Mouse (Mus musculus) olfactory bulb, adult 2 months (tissue): ENCODE data around the gene Gm16181. TPM values are rescaled to one million over a fixed set of nuclear protein-coding genes. Genes with fewer than 3 reads are reported as not detected.
A peak's percentile ranks its signal among the peaks of the same experiment; 100 is the strongest.

ENCODE experiments used
- H3K27ac ChIP-seq: fragments of 200-500 bp; 2 replicates; pipeline ENCODE4 v1.5.1; 2012; ENCODE audit warnings: low read depth, low read length; ENCODE audit not compliant: insufficient read depth
- H3K4me1 ChIP-seq: fragments of 200-500 bp; 2 replicates; pipeline ENCODE4 v1.6.1; 2012; ENCODE audit warnings: low read length; ENCODE audit not compliant: control insufficient read depth, insufficient read depth
- H3K4me3 ChIP-seq: fragments of 200-500 bp; 2 replicates; pipeline ENCODE4 v1.5.1; 2012; ENCODE audit warnings: mild to moderate bottlenecking, low read depth, low read length, moderate library complexity; ENCODE audit not compliant: insufficient read depth
- CTCF ChIP-seq: fragments of 200-500 bp; IDR thresholded peaks from 2 replicates; pipeline ENCODE4 v1.5.1; 2012; ENCODE audit warnings: low read depth, mild to moderate bottlenecking, low read length, moderate library complexity; ENCODE audit not compliant: insufficient read depth
- POLR2A ChIP-seq: fragments of 200-500 bp; IDR thresholded peaks from 2 replicates; pipeline ENCODE4 v1.6.1; 2012; ENCODE audit warnings: mild to moderate bottlenecking, low read depth, low read length, moderate library complexity; ENCODE audit not compliant: insufficient read depth
- WGBS: fragments of 180-500 bp; shearing (Covaris S2); methylation state at CpG from one replicate; pipeline ENCODE4 v1.1.7; 2018; 5-methylcytosine and 5-hydroxymethylcytosine counted together
- polyA plus RNA-seq: library from polyadenylated mRNA; stranded (reverse); fragments of >200 nt; gene quantifications from 2 replicates; pipeline ENCODE4 v1.2.4, GENCODE M21; 2012; ENCODE audit warnings: low replicate concordance; ENCODE audit not compliant: missing spikeins, insufficient read depth, insufficient read length

The Gm16181 gene
- polyA plus RNA-seq, 1 experiment: not detected

DNA sequence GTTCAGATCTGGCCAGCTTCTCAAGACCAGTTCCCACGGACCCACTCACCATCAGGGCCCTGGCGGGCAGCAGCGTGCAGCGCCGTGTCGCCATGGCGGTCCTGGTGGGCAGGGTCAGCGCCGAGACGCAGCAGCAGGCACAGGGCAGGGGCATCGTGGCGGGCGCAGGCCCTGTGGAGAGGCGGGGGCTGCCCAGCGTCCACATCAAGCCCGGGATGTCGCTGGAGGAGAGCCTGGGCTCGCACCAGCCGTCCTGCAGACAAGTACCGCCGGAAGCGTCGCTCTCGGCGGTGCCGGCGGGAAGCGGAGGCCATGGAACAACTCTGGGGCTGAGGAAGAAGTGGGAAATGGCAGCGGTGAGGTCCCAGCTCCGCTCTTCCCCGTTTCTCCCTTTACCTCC lies 14.3 kb downstream of the Gm16181 start:
- WGBS: 5% methylated on average over 30 of the region's 31 CpGs
- Histone ChIP-seq H3K4me1 (peaks cover 19% of the 10 kb centered on the region), H3K4me3 (peak overlapping the region; percentile 58), H3K27ac (peak overlapping the region; percentile 65)
- TF ChIP-seq POLR2A: no peak
- no peak for TF ChIP-seq CTCF

DNA sequence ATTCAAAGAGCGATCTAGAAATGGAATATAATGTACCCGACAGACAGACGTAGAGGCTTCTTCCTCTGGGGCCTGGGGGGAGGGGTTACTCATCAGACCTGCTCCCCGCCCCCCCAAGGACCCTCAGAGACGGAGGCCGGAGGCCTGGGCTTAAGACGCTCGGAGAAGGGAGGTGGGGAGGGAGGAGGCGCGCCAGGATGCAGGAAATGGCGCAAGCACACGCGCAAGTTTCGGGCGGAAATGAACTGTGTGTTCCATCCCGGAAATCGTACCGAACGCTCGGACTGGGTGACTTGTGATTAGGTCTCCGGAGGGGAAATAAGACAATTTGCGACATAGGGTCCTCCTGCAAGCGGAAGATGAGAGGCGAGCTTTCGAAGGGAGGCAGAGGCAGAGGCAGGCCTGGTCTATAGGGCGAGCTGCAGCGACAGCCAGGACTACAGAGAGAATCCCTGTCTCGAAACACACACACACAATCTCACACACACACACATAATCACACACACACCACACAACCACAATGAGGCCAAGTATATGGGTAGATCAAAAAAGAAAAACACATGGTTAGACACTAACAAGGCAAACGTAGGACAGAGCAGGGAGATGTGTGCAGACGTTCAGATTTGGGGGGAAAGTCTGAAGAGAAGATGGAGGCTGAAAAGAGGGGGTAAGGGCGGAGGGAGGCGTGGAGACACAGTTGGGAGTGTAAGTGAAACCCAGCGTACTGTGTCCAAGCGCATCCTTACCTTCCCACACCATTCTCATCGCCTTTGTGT lies 15.2 kb downstream of the Gm16181 start, which contains the start of gene Nfkbil1:
Gene Nfkbil1, minus strand, starts transcription at position 179 of the 776 bp plus-strand sequence.
- H3K4me1 ChIP-seq: peaks cover 21% of the 10 kb centered on the region
- TF ChIP-seq CTCF (no peak), POLR2A (peak; percentile 79)
- peak within 1 kb of the TSS; percentile 72 for H3K4me3 ChIP-seq
- under 1% methylated on average over 35 of the region's 35 CpGs for WGBS
- H3K27ac ChIP-seq: peak within 1 kb of the TSS; percentile 90

DNA sequence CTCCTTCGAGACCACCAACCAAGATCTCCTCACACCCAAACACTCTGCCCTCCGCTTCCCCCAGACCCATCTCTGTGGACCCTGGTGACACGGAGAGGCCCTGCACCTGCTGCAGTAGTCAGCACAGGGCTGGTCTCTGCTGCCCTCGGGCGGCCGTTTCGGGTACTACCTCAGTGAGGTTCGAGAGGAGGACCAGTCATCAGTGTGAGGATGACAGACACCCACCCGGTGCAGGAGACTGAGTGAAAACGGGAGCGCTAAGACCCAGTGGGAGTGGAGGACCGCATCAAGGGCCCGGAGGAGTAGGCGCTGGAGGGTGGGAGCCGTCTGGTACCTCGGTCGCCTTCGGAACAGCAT lies 15.7 kb downstream of the Gm16181 start:
- Histone ChIP-seq H3K27ac (peak overlapping the region; percentile 90), H3K4me1 (peaks cover 21% of the 10 kb centered on the region), H3K4me3 (peak overlapping the region; percentile 72)
- no peak for TF ChIP-seq POLR2A
- peak; percentile 88 for TF ChIP-seq CTCF
- WGBS: under 1% methylated on average over 18 of the region's 18 CpGs

DNA sequence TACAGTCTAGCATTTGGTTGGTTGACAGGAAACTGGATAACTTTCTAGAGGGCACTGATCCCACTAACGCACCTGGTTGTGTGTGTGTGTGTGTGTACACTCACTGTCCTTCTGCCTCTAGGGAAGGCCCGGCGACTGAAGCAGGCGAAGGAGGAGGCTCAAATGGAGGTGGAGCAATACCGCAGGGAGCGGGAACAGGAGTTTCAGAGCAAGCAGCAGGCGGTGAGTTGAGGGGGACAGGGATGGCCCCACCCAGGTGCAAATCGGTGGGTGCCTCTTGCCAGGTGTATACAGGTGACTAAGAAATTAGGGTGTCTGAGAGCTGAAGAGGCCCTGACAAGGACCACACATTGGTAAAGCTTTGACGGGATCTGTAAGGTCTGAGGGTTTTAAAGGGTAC lies 16.4 kb downstream of the Gm16181 start:
- 39% methylated on average over 9 of the region's 9 CpGs for WGBS
- Histone ChIP-seq H3K4me1 (peaks cover 18% of the 10 kb centered on the region), H3K27ac (peak overlapping the region; percentile 85), H3K4me3 (peak overlapping the region; percentile 72)
- TF ChIP-seq POLR2A (no peak), CTCF (no peak)

DNA sequence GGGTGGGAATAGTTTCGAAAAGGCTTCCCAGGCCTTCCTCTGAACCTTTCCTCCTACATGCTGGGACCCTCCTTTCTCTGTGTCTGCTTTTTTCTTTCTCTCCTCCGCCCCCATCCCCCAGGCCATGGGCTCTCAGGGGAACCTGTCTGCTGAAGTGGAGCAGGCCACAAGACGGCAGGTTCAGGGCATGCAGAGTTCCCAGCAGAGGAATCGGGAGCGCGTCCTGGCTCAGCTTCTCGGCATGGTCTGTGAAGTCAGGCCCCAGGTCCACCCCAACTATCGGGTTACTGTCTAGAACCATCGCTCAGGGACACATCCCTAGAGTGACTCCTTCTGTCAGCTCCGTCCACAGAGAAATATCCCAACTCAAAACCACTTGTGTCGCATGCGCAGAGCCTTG lies 16.9 kb downstream of the Gm16181 start:
- Histone ChIP-seq H3K27ac (peak overlapping the region; percentile 85; the same call in 1 of the 2 replicates), H3K4me3 (peak overlapping the region; percentile 72), H3K4me1 (peaks cover 14% of the 10 kb centered on the region)
- WGBS: 86% methylated on average over 12 of the region's 12 CpGs
- TF ChIP-seq CTCF: no peak
- no peak for TF ChIP-seq POLR2A

DNA sequence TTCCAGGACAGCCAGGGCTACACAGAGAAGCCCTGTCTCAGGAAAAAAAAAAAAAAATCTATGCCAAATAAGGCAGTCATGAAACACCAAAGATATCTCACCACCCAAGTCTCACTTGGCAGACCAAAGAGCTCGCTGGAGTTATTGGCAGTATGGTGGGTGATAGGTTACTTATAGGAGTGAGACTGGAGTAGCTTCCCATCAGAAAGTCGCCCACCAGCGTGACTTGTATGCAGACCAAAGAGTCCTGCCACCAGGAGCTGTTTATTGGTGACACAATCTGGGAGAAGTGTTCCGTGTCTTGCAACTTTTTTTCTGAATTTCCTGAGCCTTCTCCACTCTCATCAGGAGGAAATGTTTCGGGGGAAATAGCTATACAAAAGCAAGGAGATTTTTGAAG lies 19.1 kb downstream of the Gm16181 start:
- no peak overlapping the region for H3K4me3 ChIP-seq
- 80% methylated on average over 5 of the region's 5 CpGs for WGBS
- no peak overlapping the region for H3K27ac ChIP-seq

DNA sequence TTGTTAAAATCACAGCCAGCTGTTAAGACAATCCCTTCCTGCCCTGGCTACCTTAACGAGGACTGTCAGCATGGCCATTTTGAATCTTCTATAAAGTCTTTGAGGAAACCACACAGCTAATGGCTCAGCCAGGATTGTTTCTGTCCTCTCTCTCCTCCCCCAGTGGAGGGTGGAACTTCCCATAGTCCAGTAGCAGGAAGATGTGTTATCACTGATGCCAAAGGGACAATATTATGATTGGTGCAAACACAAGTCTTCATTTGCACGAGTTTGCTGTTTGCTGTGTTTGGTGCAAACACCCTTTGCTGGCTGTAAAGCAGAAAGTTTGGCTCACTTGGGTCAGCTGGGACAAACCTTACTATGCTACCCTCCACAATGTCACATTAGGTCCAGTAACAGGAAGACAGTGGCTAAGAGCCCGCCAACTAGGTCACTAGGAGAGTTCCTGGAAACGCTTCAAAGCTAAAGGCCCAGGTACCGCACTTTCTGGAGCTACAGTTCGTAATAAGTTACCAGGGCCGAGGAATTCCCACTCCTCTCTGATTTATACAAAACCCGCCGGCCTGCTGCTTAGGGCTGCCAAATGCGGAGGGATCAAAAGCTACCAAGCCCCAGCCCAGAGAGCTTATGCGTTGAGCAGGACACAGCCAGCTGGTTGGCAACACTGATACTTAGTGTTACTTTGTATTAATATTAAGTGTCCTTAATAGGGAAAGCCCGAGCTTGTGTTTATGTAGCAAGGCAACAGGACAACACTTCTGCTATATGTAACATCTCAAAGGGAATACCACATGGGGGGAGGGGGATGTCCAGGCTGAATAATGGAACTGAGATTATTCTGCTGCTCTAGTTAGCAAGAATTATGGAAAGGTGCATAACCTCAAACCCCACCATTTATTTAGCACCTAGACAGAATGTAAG lies 20.0 kb downstream of the Gm16181 start:
- Histone ChIP-seq H3K4me1 (peaks cover 27% of the 10 kb centered on the region), H3K4me3 (peak overlapping the region; percentile 47), H3K27ac (peak overlapping the region; percentile 95)
- 19% methylated on average over 12 of the region's 12 CpGs for WGBS
- no peak for TF ChIP-seq CTCF
- no peak for TF ChIP-seq POLR2A

More for the DNA sequence above, 19.1 kb downstream of the Gm16181 start:
- TF ChIP-seq CTCF (no peak), POLR2A (no peak)
- H3K4me1 ChIP-seq: peaks cover 29% of the 10 kb centered on the region

DNA sequence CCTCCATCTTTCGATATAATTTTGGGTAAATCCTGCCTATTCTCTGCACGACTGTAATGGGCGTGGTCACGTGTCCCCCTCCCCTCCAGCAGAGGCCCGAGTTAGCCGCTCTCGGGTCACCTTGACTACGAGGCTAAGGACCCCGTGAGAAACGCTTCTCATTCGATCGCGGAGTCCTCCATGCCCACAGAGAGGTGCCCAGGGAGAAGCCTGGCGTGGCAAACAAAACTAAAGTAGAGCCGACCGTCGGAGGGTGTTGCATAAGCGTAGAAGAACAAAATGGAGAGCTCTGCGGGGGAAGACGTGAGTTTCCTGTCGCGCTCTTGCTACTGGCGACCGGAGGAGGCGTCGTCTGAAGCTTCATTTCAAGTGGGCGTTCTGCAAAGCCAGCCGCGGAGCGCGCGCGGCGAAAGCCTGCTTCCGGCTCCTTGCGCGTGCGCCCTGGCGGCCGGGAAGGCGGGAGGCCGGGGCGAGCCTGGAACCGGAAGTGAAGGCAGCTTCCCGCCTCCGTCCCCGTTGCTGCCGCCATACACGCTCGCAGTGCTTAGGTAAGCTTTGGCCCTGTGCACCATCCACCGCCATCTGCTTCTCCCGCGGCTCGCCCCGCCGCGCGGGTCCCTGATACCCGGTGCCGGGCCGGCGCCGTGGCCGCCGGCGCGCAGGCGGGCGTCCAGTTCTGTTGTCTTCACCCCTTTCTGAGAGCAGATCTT lies 20.8 kb downstream of the Gm16181 start, which contains the start of gene Ddx39b:
Gene Ddx39b, plus strand, starts transcription at position 442 of the 710 bp plus-strand sequence.
- TF ChIP-seq POLR2A: peak; percentile 67
- TF ChIP-seq CTCF: no peak
- under 1% methylated on average over 69 of the region's 69 CpGs for WGBS
- H3K4me1 ChIP-seq: peaks cover 33% of the 10 kb centered on the region
- H3K4me3 ChIP-seq: peak within 1 kb of the TSS; percentile 77
- peak within 1 kb of the TSS; percentile 95 for H3K27ac ChIP-seq
